Mouse (Mus musculus) ZHBTc4 (cell line): ENCODE measurements at regions not wholly inside any gene's neighbourhood (a gene's known extent, or its start where the extent isn't known, plus 50 kb on each side); places are given as distances from the start of the nearest gene placed in this dataset.
A peak's percentile ranks its signal among the peaks of the same experiment; 100 is the strongest.

Experiments
- DNase-seq: peaks from one replicate; pipeline ENCODE4 v3.0.0-alpha.2; 2011; ENCODE audit warnings: low read depth, low spot score

DNA sequence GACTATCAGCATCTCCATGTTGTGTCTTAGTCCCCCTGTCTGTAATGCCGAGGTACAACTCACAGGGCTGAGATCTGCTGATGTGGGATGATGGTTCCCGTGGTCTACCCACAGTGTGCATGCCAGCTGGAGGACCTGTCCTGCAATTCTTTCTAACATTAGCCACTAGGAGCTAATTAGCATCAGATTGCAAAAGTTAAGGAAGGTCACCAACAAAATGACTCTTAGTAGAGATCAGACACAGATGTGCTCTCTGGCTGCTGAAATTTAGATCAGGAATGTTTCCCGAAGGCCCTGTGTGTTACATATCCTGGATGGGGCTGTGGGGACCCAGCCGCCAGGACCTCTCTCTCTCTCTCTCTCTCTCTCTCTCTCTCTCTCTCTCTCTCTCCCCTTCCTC lies 218.8 kb upstream of the 4931429L15Rik start:
- DNase-seq = no peak

DNA sequence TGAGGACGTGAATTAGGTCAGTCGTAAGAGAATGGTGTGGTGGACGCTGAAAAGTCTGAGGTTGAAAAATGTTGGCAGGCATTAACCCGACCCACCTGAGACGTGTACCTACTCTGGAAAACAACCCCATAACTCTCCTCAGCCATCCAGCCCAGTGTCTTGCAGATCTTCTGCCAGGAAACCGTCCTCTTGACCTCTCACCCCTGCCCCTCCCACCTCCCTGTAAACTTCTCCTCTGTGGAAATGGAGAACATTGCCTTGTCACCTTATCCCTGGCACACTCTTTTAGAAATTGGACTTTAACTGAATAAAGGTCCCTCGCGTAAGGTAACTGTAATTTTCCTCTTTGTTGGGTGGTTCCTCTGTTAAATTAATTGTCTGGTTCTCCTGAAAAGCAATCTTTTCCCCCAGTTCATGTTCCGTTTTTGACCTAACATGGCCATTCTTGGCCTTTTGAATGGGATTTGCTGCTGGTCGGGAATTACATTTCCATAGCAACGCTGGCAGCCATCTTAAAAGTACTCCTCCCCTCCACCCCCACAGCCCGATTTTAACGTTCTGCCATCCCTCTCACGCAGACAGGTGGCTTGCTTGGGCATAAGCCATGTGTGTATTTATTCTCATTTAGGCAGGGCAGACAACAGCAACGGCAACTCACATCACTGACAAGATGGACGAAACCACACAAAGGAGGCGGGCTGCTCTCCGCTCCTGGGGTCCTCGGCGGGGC lies 196.8 kb upstream of the 4931429L15Rik start:
- peak; percentile 77 for DNase-seq

DNA sequence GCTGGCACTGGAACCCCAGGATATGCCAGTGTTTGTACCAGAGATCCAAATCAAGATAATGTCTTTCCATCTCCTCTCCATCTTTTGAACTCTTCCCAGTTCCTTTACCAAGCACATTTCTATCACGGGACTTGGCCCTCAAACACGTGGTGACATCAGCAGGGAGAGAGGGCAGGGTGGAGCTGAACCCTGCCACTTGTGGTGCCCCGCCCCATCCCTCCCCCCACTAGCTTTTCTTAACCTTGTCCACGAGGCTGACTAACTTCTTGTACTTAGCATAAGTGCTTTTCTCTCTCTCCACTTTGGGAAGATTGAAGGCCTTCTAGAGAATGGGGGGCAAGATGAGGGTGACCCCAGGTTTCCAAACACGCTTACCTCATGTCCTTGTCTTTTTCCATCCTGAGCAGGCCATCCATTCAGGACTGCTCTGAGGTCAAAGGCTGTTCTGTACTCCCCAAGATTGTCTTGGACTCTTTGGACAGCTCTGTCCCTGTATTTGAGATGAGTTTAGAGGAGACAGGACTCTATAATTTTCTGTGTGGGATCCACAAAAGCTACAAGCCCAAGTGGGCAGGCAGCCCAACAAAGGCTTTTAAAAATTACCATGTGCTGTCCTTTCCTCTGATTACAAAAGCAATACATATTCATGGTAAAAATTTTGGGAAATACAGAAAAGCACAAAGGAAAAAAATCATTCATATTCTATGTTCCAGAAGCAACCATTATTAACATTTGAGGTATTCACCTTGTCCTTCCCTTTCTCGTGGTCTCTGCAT lies 192.7 kb upstream of the 4931429L15Rik start:
- peak; percentile 54 for DNase-seq

DNA sequence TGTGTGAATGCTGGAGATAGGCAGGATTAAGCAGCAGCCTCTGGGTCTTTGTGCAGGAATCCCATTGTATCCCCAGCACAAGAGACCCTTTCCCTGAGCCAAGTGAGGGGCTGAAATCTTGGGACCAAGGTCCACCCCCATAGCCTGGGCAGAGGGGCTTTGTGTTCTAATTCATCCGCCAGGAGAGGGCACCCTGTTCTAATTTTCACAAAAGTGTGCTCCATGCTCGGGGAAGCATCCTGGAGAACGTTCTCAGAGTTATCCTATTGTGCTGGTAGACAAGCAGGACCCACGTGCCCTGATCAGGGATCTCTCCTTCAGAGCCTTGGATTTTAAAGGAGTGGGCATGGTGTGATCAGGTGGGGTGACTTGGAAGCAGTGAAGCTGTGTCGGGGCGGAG lies 191.5 kb upstream of the 4931429L15Rik start:
- DNase-seq = peak; percentile 32

DNA sequence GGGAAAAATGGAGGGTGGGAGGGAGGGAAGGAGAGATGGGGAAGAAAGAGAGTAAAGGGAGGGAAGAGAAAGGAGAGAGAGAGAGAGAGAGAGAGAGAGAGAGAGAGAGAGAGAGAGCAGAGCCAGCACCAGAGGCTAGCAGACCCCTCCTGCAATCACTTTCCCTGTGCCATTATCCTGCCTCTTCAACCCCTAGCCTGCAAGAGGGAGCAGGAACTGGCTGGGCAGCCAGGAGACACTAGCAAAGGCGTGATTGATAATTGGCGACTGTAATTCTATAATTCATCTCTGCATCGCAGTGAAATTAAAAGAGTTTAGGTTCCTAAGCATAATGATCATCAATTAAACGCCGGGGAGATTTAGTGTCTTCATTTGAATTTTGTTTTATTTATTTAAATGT lies 190.1 kb upstream of the 4931429L15Rik start:
- no peak for DNase-seq

DNA sequence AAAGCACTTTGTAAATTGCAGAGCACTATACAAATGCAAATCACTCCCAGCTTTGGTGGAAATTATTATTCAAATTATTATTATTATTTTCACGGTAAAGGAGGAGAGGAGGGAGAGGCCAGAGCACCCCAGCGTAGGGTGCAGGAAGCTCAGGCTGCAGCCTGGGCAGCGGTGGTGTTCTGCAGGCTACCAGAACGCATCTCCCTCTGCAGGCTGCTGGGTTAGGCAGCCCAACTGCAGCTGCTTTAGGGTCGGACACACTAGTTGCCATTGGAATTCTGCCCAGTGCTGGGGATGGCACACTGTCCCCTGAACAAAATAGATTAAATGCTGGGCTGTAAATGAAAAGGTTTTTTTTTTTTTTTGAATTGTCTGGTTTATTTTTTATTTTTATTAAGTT lies 189.7 kb upstream of the 4931429L15Rik start:
- DNase-seq = no peak

DNA sequence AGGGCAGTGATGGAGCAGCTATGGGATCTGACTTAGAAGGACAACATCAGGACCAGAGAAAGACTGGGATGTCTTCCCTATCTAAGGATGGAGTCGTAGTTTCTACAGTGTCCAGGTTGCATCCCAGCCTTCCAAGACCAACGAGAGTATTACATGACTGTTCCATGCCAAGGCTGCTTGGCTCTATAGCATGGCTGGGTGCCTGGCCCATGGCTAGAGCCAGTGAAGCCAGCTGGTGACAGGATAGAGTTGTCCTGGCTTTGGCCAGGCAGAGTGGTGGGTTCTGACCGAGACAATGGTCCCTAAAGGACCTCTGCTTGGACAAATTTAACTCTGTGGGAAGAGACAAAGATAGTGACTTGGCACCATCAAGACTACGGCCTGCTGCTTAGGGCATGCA lies 187.2 kb upstream of the 4931429L15Rik start:
- DNase-seq = no peak

DNA sequence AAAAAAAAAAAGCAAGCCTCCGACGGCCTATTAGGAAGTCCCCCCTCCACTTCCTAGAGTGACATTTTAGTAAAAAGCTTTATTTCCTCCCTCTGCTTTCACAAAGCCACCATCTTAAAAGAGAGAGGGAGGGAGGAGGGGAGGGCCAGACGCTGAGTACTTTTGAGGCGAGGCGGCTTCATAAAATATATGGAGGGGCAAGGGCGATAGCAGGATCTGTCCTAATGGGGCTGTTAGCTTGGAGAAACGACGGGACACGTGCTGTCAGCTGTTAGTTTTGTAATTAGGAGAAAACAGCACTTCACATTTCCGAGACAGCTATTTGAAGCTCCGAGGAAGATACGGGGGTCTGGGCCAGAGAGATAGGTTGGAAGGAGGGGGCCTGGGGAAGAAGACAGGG lies 184.8 kb upstream of the 4931429L15Rik start:
- DNase-seq = no peak

DNA sequence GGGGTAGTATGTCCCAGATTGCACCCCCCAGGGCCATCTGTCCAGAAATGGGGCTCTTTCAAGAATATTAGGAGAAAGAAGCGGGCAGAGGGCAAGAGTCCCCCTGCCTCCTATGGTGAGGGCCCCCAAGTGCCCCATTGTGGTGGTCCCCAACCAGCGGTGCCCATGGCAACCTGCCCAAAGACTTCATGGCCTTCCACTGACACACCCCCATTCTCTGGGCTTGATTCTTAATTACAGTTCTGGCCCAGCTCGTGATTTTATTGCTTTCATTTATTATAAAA lies 184.3 kb upstream of the 4931429L15Rik start:
- DNase-seq = no peak

DNA sequence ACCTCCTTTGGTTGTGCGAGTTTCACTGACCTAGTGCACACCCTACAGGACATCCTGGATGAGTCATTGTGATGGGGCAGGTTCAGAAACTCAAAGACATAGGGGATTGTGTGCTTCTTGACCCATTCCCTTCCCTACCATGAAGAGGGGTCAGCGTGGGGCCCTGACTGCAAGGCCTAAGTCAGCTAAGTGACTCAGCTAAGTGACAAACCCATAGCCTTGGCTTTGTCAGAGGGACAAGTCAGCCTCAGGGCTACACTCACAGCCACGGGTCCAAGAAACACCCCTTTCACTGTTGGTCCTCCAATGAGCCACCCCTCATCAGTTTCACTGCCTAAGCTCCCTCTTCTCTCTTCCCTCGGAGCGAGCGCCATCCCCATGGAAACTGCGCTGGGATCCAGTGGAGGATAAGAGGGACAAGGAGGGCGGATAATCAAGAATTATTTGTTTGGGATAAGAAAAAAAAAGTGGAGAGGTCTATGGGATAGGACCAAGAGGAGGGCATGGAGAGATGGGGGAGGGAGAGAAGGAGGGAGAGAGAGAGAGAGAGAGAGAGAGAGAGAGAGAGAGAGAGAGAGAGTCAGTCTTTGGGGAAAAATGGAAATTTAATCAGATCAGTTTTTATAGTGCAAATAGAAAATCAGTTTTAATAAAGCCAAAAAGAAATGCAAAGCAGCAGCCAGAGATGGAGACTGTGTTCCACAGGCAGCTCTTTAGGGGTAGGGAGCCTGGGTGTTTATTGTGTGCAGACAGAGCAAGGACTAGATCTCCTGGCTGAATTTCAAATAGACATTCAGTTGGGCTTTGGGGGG lies 183.7 kb upstream of the 4931429L15Rik start:
- DNase-seq = no peak

DNA sequence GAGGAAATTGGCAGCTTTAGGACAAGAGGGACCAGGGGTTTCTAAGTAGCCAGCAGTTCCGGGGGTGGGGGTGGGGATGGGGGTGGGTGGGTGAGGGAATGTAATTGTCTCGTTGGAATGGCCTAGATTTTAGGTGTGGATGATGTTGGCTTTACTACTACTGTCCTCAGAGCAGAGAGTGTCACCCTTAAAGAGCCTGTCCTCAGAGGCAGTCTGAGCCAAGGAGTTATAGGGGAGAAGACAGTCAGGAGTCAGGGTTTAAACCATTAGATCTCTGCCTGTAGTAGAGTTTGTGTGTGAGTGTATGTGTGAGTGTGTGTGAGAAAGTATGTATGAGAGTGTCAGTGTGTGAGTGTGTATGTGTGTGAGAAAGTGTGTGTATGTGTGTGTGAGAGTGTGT lies 179.6 kb upstream of the 4931429L15Rik start:
- DNase-seq = peak; percentile 56

DNA sequence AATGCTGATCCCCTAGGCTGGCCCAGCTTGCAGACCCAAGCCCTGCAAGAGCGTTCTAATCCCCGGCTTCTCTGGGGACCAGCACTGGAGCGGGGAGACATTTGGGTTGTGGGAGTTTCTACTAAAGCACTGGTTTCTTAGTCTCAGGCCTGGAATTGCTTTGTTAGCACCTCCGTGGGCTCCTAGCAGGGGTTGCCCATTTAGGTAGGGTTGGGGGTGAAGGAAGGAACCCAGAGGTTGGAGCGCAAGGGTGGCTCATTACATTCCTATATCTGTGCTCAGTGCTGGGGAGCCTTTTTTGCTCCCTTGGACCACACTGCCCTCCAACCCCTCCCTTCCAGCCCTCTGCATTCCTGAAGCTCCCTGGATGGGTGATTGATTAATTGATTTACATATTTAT lies 179.1 kb upstream of the 4931429L15Rik start:
- peak; percentile 58 for DNase-seq

DNA sequence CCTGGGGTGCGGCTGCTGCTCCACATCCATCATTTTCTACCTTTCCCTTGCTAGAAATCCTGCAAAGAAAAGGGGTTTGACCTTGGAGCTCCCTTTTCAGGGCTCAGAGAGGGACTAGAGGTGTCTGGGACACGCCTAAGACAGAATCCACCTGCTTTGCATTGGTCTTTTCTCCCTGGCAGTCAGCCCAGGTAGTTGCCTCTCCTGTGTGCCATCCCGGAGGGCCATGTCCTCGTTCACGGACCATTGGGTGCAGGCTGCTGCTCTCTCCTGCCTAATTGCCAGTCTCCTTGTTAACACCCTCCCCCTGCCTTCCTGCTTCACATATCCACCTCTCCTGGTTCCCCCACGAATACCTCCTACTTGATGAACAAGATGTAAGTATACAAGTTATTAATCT lies 175.5 kb upstream of the 4931429L15Rik start:
- no peak for DNase-seq

DNA sequence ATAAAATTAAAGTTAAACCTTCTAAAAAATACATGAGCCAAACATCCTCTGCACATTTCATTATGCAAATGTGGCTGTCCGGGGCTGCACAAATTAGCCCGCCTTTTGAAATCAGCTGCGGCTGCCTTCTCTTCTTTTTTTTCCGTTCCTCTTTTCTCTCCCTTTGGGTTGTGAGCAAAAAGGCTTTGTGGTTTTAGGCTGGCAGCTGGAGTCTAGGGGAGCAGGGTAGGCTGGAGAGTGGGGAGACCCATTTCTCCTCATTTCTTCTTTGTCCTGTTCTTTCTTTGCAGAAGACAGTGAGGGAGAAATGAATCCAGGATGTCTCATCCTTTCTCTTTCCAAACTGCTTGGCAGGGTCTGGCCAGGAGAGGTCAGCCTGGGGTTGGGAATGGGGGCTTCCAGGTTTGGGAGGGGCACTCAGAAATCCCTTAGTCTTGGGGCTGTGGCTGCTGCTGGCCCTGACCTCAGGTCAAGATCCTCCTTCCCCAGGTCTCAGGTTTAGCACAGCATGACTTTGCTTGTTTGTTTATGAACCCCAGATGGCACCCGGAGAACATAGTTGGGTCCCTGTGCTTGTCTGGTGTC lies 163.2 kb upstream of the 4931429L15Rik start:
- peak; percentile 40 for DNase-seq

DNA sequence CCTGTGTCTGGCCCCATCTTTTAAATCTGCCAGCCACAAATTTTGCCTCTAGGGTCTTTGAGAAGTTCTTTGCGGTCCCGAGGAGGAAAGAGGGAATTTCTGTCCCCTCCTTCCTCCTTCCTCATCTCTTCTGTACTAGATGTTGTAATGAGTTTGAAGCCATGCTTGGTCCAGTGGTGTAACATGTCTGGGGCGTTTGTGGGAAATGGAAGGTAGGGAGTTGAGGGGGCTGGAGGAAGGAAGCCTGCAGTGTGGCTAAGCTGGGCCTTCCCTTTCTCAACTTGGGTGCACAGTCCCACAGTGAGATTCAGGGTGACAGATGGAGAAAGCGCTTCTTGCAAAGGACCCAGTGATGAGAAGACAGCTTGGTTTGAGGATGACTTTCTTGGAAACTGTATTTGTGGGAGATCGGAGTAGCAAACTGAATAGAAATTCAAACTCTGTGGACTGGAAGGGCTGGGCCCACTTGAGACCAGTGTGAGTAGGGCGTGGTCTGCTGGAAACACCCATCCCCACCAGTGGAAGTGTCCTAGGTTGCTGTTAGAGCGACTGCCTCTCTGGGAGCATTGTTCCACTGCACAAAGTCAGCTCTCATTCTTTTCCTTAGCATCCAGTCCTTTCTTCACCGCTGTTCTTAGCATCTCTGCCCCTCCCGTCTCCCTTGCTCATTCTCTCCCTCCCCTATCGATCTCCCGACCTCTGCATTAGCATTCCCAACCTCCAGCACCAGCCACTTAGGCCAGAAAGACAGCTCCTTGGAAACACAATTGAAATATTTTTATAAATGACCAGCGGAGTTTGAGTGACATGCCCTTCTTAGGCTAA lies 162.5 kb upstream of the 4931429L15Rik start:
- peak; percentile 71 for DNase-seq

DNA sequence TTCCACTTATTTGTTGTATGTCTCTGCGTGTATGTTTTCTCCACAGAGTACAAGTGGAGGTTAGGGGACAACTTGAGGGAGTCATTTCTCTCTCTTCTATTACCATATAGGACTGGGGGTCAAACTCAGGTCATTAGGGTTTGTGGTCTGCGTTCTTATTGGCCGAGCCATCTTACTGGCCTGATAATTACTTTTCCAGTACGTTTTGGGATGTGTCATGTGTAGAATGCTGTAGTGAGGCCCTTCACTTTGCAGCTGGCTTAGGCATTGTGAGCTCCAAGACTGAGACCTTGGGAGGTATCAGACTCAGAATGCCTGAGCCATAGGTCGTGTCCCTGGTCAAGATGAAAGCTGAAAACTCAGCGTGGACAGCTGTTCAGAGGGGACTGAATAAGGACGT lies 161.7 kb upstream of the 4931429L15Rik start:
- no peak for DNase-seq

DNA sequence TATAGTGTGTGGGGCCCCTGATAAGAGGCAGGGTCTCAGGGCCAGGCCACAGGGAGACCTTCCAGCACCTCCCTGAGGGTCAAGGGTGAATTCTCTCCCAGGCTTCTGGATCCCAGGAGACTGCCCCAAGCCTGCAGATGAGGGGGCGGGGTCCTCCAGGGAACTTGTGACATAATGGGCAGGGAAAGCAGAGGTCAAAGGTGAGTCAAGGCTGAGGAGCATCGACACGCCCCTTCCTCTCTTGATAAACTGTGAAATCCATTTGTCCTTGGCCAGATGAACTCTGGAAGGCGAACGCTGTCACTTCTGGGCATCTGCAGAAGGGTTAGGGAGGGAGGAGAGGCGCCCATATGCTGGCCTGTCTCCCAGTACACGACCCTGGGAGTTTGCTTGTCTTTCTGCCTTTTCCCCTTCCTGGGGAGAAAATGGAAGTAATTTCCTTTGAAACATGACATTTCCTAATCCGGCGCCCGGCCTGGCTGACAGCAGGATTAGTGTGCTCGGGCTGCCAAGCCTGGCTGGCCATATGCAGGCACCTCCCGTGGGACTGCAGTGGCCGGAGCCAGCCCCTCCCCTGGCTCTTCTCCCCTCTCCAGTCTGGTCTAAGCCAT lies 160.4 kb upstream of the 4931429L15Rik start:
- peak; percentile 95 for DNase-seq

DNA sequence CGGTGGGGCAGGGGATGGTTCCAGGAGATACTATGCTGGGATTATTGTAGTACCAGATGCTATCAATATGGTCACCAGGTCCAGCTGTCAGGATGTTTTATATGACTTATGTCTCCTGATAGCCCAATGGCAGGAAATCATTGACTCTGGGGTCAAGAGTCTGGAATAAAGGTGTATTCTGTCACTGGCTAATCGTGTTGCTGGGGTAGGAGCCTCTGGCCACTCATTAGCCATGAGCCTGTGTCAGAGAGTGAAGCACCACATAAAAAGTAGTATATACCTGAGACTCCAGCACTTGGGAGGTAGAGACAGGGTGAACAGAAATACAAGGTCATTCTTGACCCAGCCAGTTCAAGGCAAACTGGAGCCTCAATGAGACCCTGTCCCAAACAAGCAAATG lies 158.8 kb upstream of the 4931429L15Rik start:
- no peak for DNase-seq

DNA sequence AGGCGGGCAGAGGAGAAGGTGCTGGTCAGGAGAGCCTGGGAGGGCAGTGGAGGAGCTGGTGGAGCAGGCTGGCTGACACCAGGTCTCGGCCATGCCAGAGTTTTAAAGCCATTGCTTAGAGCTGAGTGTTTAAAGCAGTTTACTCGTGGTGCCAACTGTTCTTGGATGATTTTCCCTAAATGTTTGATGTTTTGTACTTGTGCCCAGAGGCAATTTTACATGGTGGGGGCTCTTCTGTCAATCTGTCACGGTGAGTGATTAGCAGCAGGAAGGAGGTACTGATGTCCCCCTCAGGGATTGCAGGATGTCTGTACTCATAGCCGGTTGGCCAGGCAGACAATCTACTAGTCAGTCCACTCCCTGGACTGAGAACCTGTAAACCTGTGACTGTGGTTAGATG lies 156.7 kb upstream of the 4931429L15Rik start:
- no peak for DNase-seq

DNA sequence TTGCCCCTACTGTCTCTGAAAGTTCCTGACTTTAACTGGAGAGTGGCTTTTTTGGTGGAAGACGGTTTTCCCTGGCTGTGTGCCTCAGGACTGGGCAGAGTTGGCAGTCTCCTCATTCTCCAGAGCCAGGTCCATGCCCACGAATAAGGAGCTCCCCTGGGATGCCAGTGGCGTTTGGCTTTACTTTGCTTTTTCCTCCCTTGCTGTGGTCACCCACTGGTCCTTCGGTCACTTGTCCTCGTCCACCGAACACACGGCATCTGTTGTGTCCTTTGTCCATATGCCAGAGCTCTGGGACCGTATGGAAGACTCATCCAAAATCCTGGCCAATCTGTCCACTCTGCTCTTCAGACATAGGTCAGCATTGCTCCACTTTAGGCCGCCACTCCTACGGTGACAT lies 153.9 kb upstream of the 4931429L15Rik start:
- DNase-seq = no peak

DNA sequence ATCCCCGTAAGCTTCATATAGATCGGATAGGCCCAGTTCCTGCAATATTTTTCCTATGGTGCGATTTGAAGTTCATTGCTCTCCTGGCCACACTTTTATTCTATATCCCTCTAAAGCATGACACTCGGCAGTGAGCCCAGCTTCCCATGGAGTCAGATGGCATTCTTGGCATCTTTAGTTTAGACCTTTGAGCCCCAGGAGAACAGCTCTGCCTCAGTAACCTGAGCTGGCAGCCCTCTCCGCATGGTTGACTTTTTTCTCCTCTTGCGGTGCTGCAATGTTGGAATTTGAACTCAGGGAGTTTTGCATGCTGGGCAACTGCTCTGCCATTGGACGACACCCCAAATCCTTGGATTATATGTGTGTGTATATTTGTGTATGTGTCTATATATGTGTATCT lies 149.7 kb upstream of the 4931429L15Rik start:
- no peak for DNase-seq
